Mouse (Mus musculus) liver, embryonic 11.5 days (tissue): ENCODE data around the gene Cluap1. TPM values are rescaled to one million over a fixed set of nuclear protein-coding genes. Genes with fewer than 3 reads are reported as not detected.

Experiments used
- ATAC-seq: fragments of 200-750 bp; cut with Nextera tagmentation; replicated peaks from 2 replicates; pipeline ENCODE4 v1.8.0; 2017; ENCODE audit warnings: moderate number of reproducible peaks, mild to moderate bottlenecking, moderate TSS enrichment, moderate library complexity; ENCODE audit not compliant: low FRiP score
- DNase-seq: peaks from one replicate; pipeline ENCODE4 v3.0.0-alpha.2; 2017; ENCODE audit warnings: low spot score
- H3K27ac ChIP-seq: fragments of 300-500 bp; sonication (generic); 2 replicates; pipeline ENCODE4 v1.5.1; 2014; ENCODE audit warnings: mild to moderate bottlenecking, low read depth, low read length, control low read depth
- H3K27me3 ChIP-seq: fragments of 300-500 bp; sonication (generic); replicated peaks from 2 replicates; pipeline ENCODE4 v1.6.1; 2014; ENCODE audit warnings: low read length, mixed read lengths; ENCODE audit not compliant: control insufficient read depth, insufficient read depth
- H3K36me3 ChIP-seq: fragments of 300-500 bp; sonication (generic); 2 replicates; pipeline ENCODE4 v1.6.1; 2014; ENCODE audit warnings: mild to moderate bottlenecking, low read length, moderate library complexity, mixed read lengths; ENCODE audit not compliant: control insufficient read depth, insufficient read depth
- H3K4me1 ChIP-seq: fragments of 300-500 bp; sonication (generic); replicated peaks from 2 replicates; pipeline ENCODE4 v1.6.1; 2014; ENCODE audit warnings: low read length, mixed read lengths; ENCODE audit not compliant: control insufficient read depth, insufficient read depth
- H3K4me2 ChIP-seq: fragments of 300-500 bp; sonication (generic); 2 replicates; pipeline ENCODE4 v1.6.1; 2014; ENCODE audit warnings: mild to moderate bottlenecking, control low read depth, moderate library complexity
- H3K4me3 ChIP-seq: fragments of 300-500 bp; sonication (generic); 2 replicates; pipeline ENCODE4 v1.5.1; 2014; ENCODE audit warnings: low read depth, low read length, control low read depth
- H3K9ac ChIP-seq: fragments of 300-500 bp; sonication (generic); 2 replicates; pipeline ENCODE4 v1.6.1; 2014; ENCODE audit warnings: low read depth, low read length, control low read depth
- H3K9me3 ChIP-seq: fragments of 300-500 bp; sonication (generic); 2 replicates; pipeline ENCODE4 v1.6.1; 2016; ENCODE audit warnings: low read length, inconsistent platforms, mixed read lengths; ENCODE audit not compliant: control insufficient read depth
- WGBS: fragments of 180-500 bp; shearing (Covaris S2); extraction: QIAGEN DNeasy Blood & Tissue Kit; methylation state at CpG from one replicate; pipeline ENCODE4 v1.1.7; 2014; 5-methylcytosine and 5-hydroxymethylcytosine counted together
- polyA plus RNA-seq: library from polyadenylated mRNA; unstranded; fragments of >200 nt; fragmentation: Nextera tagmentation; extraction: Ambion mirVana; gene quantifications from 2 replicates; pipeline ENCODE4 v1.2.1, GENCODE M21; 2014

The Cluap1 gene
- 21.8 and 22.9 TPM in 2 replicates for polyA plus RNA-seq

- H3K27me3 ChIP-seq: no peaks in the 10 kb centered on the region
- peak within 1 kb of the TSS; percentile 68 for H3K4me2 ChIP-seq
- ATAC-seq (peak; percentile 96), DNase-seq (peak; percentile 88)
- H3K4me1 ChIP-seq: 0 out of 2 replicates have a peak, but pooled peaks cover 2% of the 10 kb centered on the region
- under 1% methylated on average over 33 of the region's 33 CpGs for WGBS
- peaks cover 11% of the 10 kb centered on the region for H3K36me3 ChIP-seq
- H3K9me3 ChIP-seq: no peaks in the 10 kb centered on the region
- H3K27ac ChIP-seq: peak within 1 kb of the TSS; percentile 35; the same call in 1 of the 2 replicates
- peak within 1 kb of the TSS; percentile 66 for H3K4me3 ChIP-seq
- H3K9ac ChIP-seq: peak within 1 kb of the TSS; percentile 80
These were observed at the start of gene Cluap1, which contains the start of gene 1700037C18Rik for GRCm38 (mm10) chr16:3908537-3909111. Gene Cluap1, plus strand, starts transcription at chr16:3908801. Gene 1700037C18Rik, minus strand, starts transcription at chr16:3908689.

GRCm38 (mm10) chr16:3859254-3859653 lies 49.3 kb upstream of the Cluap1 start:
- Histone ChIP-seq H3K27ac (no peak overlapping the region), H3K9ac (no peak overlapping the region), H3K4me1 (no peaks in the 10 kb centered on the region), H3K27me3 (no peaks in the 10 kb centered on the region), H3K4me2 (no peak overlapping the region), H3K4me3 (no peak overlapping the region), H3K36me3 (peaks cover 10% of the 10 kb centered on the region), H3K9me3 (no peaks in the 10 kb centered on the region)
- WGBS: 67% methylated on average over 4 of the region's 4 CpGs
- no peak for DNase-seq
- ATAC-seq: no peak

- WGBS: 2% methylated on average over 16 of the region's 16 CpGs
- ATAC-seq (peak; percentile 11; the same call in 1 of the 2 replicates), DNase-seq (no peak)
- peaks cover 11% of the 10 kb centered on the region for H3K4me1 ChIP-seq
- H3K9me3 ChIP-seq: no peaks in the 10 kb centered on the region
- peak overlapping the region; percentile 92 for H3K4me2 ChIP-seq
- no peaks in the 10 kb centered on the region for H3K36me3 ChIP-seq
- peak overlapping the region; percentile 68 for H3K4me3 ChIP-seq
- peak overlapping the region; percentile 65 for H3K9ac ChIP-seq
- no peak overlapping the region for H3K27ac ChIP-seq
- no peaks in the 10 kb centered on the region for H3K27me3 ChIP-seq
These were observed 36.8 kb upstream of the Cluap1 start for GRCm38 (mm10) chr16:3871815-3872214.

- DNase-seq (peak; percentile 92), ATAC-seq (peak; percentile 93)
- peak within 1 kb of the TSS; percentile 65 for H3K9ac ChIP-seq
- H3K4me2 ChIP-seq: peak within 1 kb of the TSS; percentile 92
- peak within 1 kb of the TSS; percentile 68 for H3K4me3 ChIP-seq
- peak within 1 kb of the TSS; percentile 35; the same call in 1 of the 2 replicates for H3K27ac ChIP-seq
- WGBS: 4% methylated on average over 47 of the region's 47 CpGs
- H3K27me3 ChIP-seq: no peaks in the 10 kb centered on the region
- H3K36me3 ChIP-seq: peaks cover 2% of the 10 kb centered on the region; the same call in 1 of the 2 replicates
- H3K4me1 ChIP-seq: peaks cover 11% of the 10 kb centered on the region
- H3K9me3 ChIP-seq: no peaks in the 10 kb centered on the region
These were observed 36.2 kb upstream of the Cluap1 start, which contains the start of gene Naa60 for GRCm38 (mm10) chr16:3872216-3873047. Gene Naa60, plus strand, starts transcription at chr16:3872375.

- ATAC-seq (no peak), DNase-seq (no peak)
- Histone ChIP-seq H3K36me3 (peaks cover 2% of the 10 kb centered on the region; the same call in 1 of the 2 replicates), H3K4me1 (peaks cover 11% of the 10 kb centered on the region), H3K27ac (no peak overlapping the region), H3K9me3 (no peaks in the 10 kb centered on the region), H3K27me3 (no peaks in the 10 kb centered on the region), H3K4me2 (no peak overlapping the region), H3K4me3 (no peak overlapping the region), H3K9ac (no peak overlapping the region)
- 87% methylated on average over 4 of the region's 4 CpGs for WGBS
These were observed 32.3 kb upstream of the Cluap1 start for GRCm38 (mm10) chr16:3876346-3876745.

GRCm38 (mm10) chr16:3884201-3885064 lies 24.2 kb upstream of the Cluap1 start, which contains the start of the genes Zfp597 and Gm20695:
Gene Zfp597, minus strand, starts transcription at chr16:3884561.
Gene Gm20695, plus strand, starts transcription at chr16:3884648.
- Histone ChIP-seq H3K4me3 (peak within 1 kb of the TSS; percentile 96), H3K27ac (peak within 1 kb of the TSS; percentile 87), H3K9ac (peak within 1 kb of the TSS; percentile 89), H3K27me3 (no peaks in the 10 kb centered on the region), H3K4me1 (peaks cover 15% of the 10 kb centered on the region), H3K4me2 (peak within 1 kb of the TSS; percentile 91), H3K36me3 (no peaks in the 10 kb centered on the region; the same call in 1 of the 2 replicates), H3K9me3 (no peaks in the 10 kb centered on the region)
- ATAC-seq: peak; percentile 99
- WGBS: under 1% methylated on average over 88 of the region's 88 CpGs
- DNase-seq: peak; percentile 95

GRCm38 (mm10) chr16:3885065-3885670 lies 23.4 kb upstream of the Cluap1 start:
- peak; percentile 6; the same call in 1 of the 2 replicates for ATAC-seq

More at GRCm38 (mm10) chr16:3885065-3885670, 23.4 kb upstream of the Cluap1 start:
- no peak for DNase-seq
- H3K4me1 ChIP-seq: peaks cover 15% of the 10 kb centered on the region
- H3K4me2 ChIP-seq: peak overlapping the region; percentile 91
- peak overlapping the region; percentile 89 for H3K9ac ChIP-seq
- WGBS: 5% methylated on average over 10 of the region's 10 CpGs
- peak overlapping the region; percentile 96 for H3K4me3 ChIP-seq
- no peaks in the 10 kb centered on the region for H3K9me3 ChIP-seq
- H3K27ac ChIP-seq: peak overlapping the region; percentile 87
- H3K27me3 ChIP-seq: no peaks in the 10 kb centered on the region
- H3K36me3 ChIP-seq: no peaks in the 10 kb centered on the region; the same call in 1 of the 2 replicates
